Mouse (Mus musculus): ENCODE data around the gene Ddt.

DNA sequence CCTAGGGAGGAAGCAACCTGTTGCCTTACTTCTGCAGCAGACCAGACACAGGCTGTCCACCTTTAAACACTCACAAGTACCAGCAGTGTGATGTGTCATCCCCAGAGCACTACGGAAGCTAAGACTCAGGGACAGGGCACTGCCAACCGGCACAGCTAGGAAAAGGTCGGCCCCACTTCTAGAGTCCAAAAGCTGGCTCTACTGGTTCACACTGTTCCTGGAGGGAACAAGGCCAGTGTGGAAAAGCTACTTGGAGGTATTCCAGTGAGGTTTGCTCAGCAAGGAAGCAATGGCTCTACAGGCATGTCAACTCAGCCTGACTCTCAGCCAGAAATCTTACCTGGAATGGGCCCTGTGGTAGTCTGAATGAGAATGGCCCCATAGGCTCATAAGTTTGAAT lies 32.3 kb downstream of the Ddt start:
- TF ChIP-seq CTCF (IDR thresholded peaks at IDR 0.05; ENCODE audit: low read depth, low read length) (no peak), TAL1 (conservative IDR thresholded peaks at IDR 0.05; ENCODE audit: low read depth, low read length) (no peak), GATA1 (IDR thresholded peaks at IDR 0.05; ENCODE audit: borderline replicate concordance, low read length) (no peak), GATA2 (IDR thresholded peaks at IDR 0.05; ENCODE audit: borderline replicate concordance, low read depth, low read length) (no peak)
